Mouse (Mus musculus) embryonic stem cell, embryonic (primary cell): ENCODE measurements around the gene Tarbp1.

ENCODE experiments used
- CTCF ChIA-PET, 4 experiments: fragments of 300-600 bp in 2 of 4; fragments of 350-600 bp in 2 of 4; sonication (Branson Sonifier 250); formaldehyde crosslinking; loops; one replicate each; lab custom pipeline; 2022; ENCODE audit warnings: inconsistent platforms in 2 of 4; lab: Charles Lee
- POLR2A ChIA-PET, 4 experiments: fragments of 300-600 bp in 2 of 4; fragments of 350-600 bp in 2 of 4; sonication (Branson Sonifier 250); formaldehyde crosslinking; loops; one replicate each; lab custom pipeline; 2022; ENCODE audit warnings: antibody characterized with exemption in 4 of 4, inconsistent platforms in 1 of 4; lab: Charles Lee

Gene Tarbp1

GRCm38 (mm10) chr8:126498465-126498864, 23.6 kb upstream of the Tarbp1 start:
- ChIA-PET POLR2A (interaction anchor here in 2 of 4 experiments (1.1 to 1.6 kb wide), 3 partner anchors 16 to 422 kb away, joined by 3 to 4 read pairs (median 3); no protein-coding TSS in a partner anchor), CTCF (interaction anchor here in 2 of 4 experiments (0.6 to 2.8 kb wide), 4 partner anchors 17 to 422 kb away, joined by 3 to 19 read pairs (median 9); no protein-coding TSS in a partner anchor)

GRCm38 (mm10) chr8:126497541-126498428, 22.9 kb upstream of the Tarbp1 start:
- ChIA-PET CTCF (interaction anchor here (0.6 to 2.8 kb wide), 45 partner anchors 9 to 689 kb away, joined by 3 to 19 read pairs (median 3); partner anchors contain the start of genes Irf2bp2 (in 1 of the 4) and Rbm34 (in 1 of the 4)), POLR2A (interaction anchor here (0.5 to 1.6 kb wide), 22 partner anchors 10 to 879 kb away, joined by 3 to 14 read pairs (median 3); partner anchors contain the start of gene Rbm34 (in 1 of the 4))

- CTCF ChIA-PET, result interaction anchor here (0.6 to 2.8 kb wide), 20 partner anchors 15 to 479 kb away, joined by 3 to 19 read pairs (median 4); no protein-coding TSS in a partner anchor
- POLR2A ChIA-PET, result interaction anchor here (0.5 to 1.6 kb wide), 11 partner anchors 11 to 474 kb away, joined by 3 to 14 read pairs (median 3); partner anchors contain the start of gene Rbm34 (in 1 of the 4)
These were observed 22.1 kb upstream of the Tarbp1 start for GRCm38 (mm10) chr8:126496915-126497314.

- POLR2A ChIA-PET, result no interaction called here
These were observed 20.6 kb upstream of the Tarbp1 start for GRCm38 (mm10) chr8:126495461-126495860.

GRCm38 (mm10) chr8:126494160-126495110, 19.6 kb upstream of the Tarbp1 start:
- POLR2A ChIA-PET, result interaction anchor here in 2 of 4 experiments (0.6 to 1.5 kb wide), 4 partner anchors 331 to 477 kb away, joined by 3 to 5 read pairs (median 3); partner anchors contain the start of gene Rbm34 (in 2 of the 2)
- CTCF ChIA-PET, result interaction anchor here (0.6 to 1.7 kb wide), 6 partner anchors 12 to 481 kb away, joined by 3 to 6 read pairs (median 4); no protein-coding TSS in a partner anchor

More at GRCm38 (mm10) chr8:126495461-126495860, 20.6 kb upstream of the Tarbp1 start:
- CTCF ChIA-PET, result no interaction called here

- POLR2A ChIA-PET, result interaction anchor here in 2 of 4 experiments (0.6 to 0.7 kb wide), 2 partner anchors 103 to 216 kb away, joined by 3 to 5 read pairs; no protein-coding TSS in a partner anchor
These were observed 8.1 kb upstream of the Tarbp1 start for GRCm38 (mm10) chr8:126482938-126483337.

GRCm38 (mm10) chr8:126482348-126482720, 7.5 kb upstream of the Tarbp1 start:
- ChIA-PET POLR2A (interaction anchor here in 2 of 4 experiments (0.7 to 1.1 kb wide), 4 partner anchors 8 to 215 kb away, joined by 3 read pairs; no protein-coding TSS in a partner anchor), CTCF (interaction anchor here (0.5 to 3.7 kb wide), 40 partner anchors 9 to 532 kb away, joined by 3 to 29 read pairs (median 4); partner anchors contain the start of gene Rbm34 (in 1 of the 4))

More at GRCm38 (mm10) chr8:126482938-126483337, 8.1 kb upstream of the Tarbp1 start:
- CTCF ChIA-PET, result interaction anchor here (0.6 to 3.7 kb wide), 16 partner anchors 8 to 493 kb away, joined by 3 to 28 read pairs (median 7); no protein-coding TSS in a partner anchor

- ChIA-PET CTCF (interaction anchor here (0.5 to 3.7 kb wide), 74 partner anchors 9 to 546 kb away, joined by 3 to 29 read pairs (median 4); partner anchors contain the start of gene Rbm34 (in 1 of the 4)), POLR2A (interaction anchor here in 2 of 4 experiments (0.8 to 2.1 kb wide), 11 partner anchors 9 to 489 kb away, joined by 3 to 8 read pairs (median 3); partner anchors contain the start of genes Rbm34 (in 2 of the 2) and Tomm20 (in 1 of the 2))
These were observed 6.9 kb upstream of the Tarbp1 start for GRCm38 (mm10) chr8:126481494-126482347.

GRCm38 (mm10) chr8:126480366-126480765, 5.5 kb upstream of the Tarbp1 start:
- ChIA-PET POLR2A (interaction anchor here in 2 of 4 experiments (0.5 to 2.1 kb wide), 5 partner anchors 11 to 450 kb away, joined by 3 to 8 read pairs (median 4); no protein-coding TSS in a partner anchor), CTCF (interaction anchor here in 2 of 4 experiments (1.7 to 3.7 kb wide), 7 partner anchors 11 to 544 kb away, joined by 5 to 29 read pairs (median 18); no protein-coding TSS in a partner anchor)

- CTCF ChIA-PET, result interaction anchor here in 1 of 4 experiments (0.7 kb wide), 1 partner anchor 15 kb away, joined by 3 read pairs; no protein-coding TSS in a partner anchor
- POLR2A ChIA-PET, result interaction anchor here in 1 of 4 experiments (0.6 to 1.5 kb wide), 3 partner anchors 14 to 1876 kb away, joined by 3 to 7 read pairs (median 4); no protein-coding TSS in a partner anchor
These were observed 3.8 kb upstream of the Tarbp1 start for GRCm38 (mm10) chr8:126478714-126479113.

- ChIA-PET POLR2A (interaction anchor here in 3 of 4 experiments (0.6 to 1.7 kb wide), 17 partner anchors 9 to 498 kb away, joined by 3 to 6 read pairs (median 3); partner anchors contain the start of genes Coa6 (in 1 of the 3) and Rbm34 (in 1 of the 3)), CTCF (interaction anchor here in 3 of 4 experiments (0.6 to 1.4 kb wide), 9 partner anchors 21 to 498 kb away, joined by 3 to 5 read pairs (median 3); no protein-coding TSS in a partner anchor)
These were observed 1.4 kb upstream of the Tarbp1 start for GRCm38 (mm10) chr8:126476151-126476855.

- POLR2A ChIA-PET, result interaction anchor here in 3 of 4 experiments (0.7 to 1.7 kb wide), 17 partner anchors 8 to 499 kb away, joined by 3 to 6 read pairs (median 3); partner anchors contain the start of genes Coa6 (in 1 of the 3) and Rbm34 (in 1 of the 3)
- CTCF ChIA-PET, result interaction anchor here in 3 of 4 experiments (0.6 to 1.4 kb wide), 6 partner anchors 21 to 499 kb away, joined by 3 to 5 read pairs (median 3); no protein-coding TSS in a partner anchor
These were observed 873 bp upstream of the Tarbp1 start for GRCm38 (mm10) chr8:126475738-126476137.

GRCm38 (mm10) chr8:126473802-126474298, 1.0 kb downstream of the Tarbp1 start:
- CTCF ChIA-PET, result interaction anchor here in 3 of 4 experiments (0.6 to 1.2 kb wide), 8 partner anchors 9 to 523 kb away, joined by 3 to 5 read pairs (median 4); partner anchors contain the start of gene Rbm34 (in 1 of the 3)
- POLR2A ChIA-PET, result interaction anchor here (0.6 to 2.3 kb wide), 27 partner anchors 9 to 497 kb away, joined by 3 to 8 read pairs (median 3); partner anchors contain the start of genes Rbm34 (in 2 of the 4), Coa6 (in 1 of the 4), Irf2bp2 (in 1 of the 4) and Kcnk1 (in 1 of the 4)

- CTCF ChIA-PET, result interaction anchor here in 2 of 4 experiments (0.6 to 0.9 kb wide), 2 partner anchors 10 to 384 kb away, joined by 3 to 4 read pairs; no protein-coding TSS in a partner anchor
- POLR2A ChIA-PET, result interaction anchor here in 3 of 4 experiments (0.6 to 2.3 kb wide), 8 partner anchors 9 to 430 kb away, joined by 3 to 8 read pairs (median 4); partner anchors contain the start of genes Coa6 (in 1 of the 3) and Tarbp1 (in 1 of the 3)
These were observed 10.8 kb downstream of the Tarbp1 start for GRCm38 (mm10) chr8:126464071-126464470.
